Mouse (Mus musculus) layer of hippocampus, adult 18-20 months (tissue): ENCODE measurements around the gene Rpl39. TPM values are rescaled to one million over a fixed set of nuclear protein-coding genes. Genes with fewer than 3 reads are reported as not detected.
A peak's percentile ranks its signal among the peaks of the same experiment; 100 is the strongest.
"Not testable (repeated sequence)": the region's sequence is repeated elsewhere in the genome, so short reads cannot be mapped to it uniquely, and the experiment has no call there.

Experiments
- DNase-seq, 2 experiments: peaks; one replicate each; pipeline ENCODE4 v3.0.0; 2022; ENCODE audit warnings: low spot score in 2 of 2
- long read RNA-seq: library from polyadenylated mRNA; stranded (forward); transcript quantifications from one replicate; pipeline ENCODE4 v2.0.0, GENCODE M21; 2021
- total RNA-seq, 2 experiments: library from RNA; stranded (reverse); gene quantifications; 2 replicates each; pipeline ENCODE4 v1.2.3; 2021

The Rpl39 gene
- 100 to 1,000 TPM; 252 to 254 TPM for total RNA-seq
- long read RNA-seq, transcript Rpl39-201 (3 exons, 612 nt), result major isoform, 44 of 49 reads
- long read RNA-seq, partial matches to known transcripts, result 5 of 49 reads
- long read RNA-seq, other reads (novel, unspliced or antisense), result 0 of 49 reads

DNA sequence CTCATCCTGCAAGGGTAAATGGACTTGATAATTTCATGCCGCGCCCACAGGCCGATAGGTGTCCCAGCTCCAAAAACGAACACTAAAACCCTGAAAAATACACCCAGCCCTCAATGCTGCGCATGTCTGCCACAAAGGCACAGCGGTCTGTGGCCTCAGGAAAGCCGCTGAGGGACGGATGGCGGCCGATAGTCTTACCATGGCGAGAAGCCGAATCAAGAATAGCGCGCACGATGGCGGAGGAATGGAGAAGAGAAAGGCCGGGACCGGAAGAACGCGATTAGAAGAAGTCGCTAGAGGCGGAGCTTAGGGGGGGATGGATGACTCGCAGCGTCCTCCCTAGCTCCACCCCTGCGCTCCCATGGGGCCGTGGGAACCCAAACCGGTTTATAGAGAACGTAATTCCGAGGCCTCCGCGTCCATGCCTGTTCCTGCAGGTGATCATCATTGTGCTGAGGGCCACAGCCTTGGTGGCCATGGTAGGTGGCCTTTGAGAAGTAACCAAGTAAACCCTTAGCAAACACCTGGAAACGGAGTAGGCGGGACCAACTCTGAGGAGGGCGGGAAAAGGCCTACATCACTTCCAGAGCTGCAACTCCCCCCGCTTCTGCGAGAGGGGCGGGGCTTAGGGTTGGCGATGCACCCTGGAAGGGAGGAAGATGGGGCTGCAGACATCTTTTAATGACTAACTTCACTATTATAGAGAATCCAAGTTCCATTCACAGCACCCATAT is at the start of gene Rpl39:
Gene Rpl39, minus strand, starts transcription at position 476 of the 734 bp plus-strand sequence.
- DNase-seq, result peak; percentile 76 to 87

DNA sequence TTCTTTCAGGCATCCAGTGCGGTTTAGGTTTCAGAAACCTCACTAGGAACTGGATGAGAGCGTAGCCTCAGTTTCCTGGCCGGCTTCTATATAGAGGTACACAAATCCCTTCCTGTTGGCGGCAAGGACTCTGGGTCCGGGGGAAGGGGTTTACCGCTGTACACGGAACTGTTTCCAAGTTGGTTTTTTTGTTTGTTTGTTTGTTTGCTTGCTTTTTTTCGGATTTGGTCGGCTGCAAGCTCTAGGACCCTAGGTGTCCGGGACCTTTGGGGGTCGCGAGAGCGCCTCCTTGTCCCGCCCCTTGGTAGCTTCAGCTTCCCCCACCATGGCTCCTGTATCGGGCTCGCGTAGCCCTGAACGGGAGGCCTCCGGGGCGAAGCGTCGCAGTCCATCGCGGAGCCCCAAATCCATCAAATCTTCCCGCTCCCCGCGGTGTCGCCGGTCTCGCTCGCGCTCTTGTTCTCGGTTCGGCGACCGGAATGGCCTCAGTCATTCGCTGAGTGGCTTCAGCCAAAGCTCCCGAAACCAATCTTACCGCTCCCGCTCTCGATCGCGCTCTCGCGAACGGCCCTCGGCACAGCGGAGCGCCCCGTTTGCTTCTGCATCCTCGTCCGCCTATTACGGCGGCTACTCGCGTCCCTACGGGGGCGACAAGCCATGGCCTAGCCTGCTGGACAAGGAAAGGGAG is 41.6 kb upstream of the Rpl39 start, which contains the start of gene Nkap:
Gene Nkap, plus strand, starts transcription at position 125 of the 688 bp plus-strand sequence.
- DNase-seq, result peak; percentile 56 to 80

DNA sequence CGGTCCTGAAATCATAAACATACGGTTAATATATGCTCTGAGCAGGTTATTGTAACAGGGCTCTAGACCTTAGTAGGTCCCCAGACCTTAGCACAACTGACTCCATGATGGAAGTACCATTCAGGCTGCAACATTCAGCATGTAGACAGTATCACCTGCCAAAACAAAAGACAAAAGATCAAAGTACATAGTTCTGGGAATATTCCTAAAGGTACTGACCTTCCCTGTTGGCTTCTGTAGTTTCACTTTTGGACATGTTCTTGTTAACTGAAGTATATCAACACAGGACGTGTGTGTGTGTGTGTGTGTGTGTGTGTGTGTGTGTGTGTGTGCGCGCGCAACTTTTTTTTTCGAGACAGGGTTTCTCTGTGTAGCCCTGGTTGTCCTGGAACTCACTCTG is 40.3 kb upstream of the Rpl39 start:
- DNase-seq, result no peak

DNA sequence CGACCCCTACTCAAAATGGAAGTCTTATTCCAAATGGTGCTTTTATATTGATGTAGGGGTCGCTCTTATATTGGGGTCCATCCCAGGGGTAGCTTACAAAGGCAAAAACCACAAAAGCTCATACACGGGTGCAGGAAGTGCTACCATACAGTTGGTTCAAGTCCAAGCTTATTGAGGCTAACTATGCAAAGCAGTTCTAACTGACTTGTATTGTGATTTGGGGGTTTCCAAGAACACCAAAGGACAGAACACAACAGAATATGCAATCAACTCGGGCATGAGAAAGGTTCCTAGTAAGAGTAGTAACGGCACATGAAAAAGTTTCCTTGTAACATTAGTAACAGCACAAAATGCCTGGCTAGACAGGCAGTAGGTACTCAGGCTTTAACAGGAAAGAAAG is 35.0 kb upstream of the Rpl39 start:
- DNase-seq, result no peak

DNA sequence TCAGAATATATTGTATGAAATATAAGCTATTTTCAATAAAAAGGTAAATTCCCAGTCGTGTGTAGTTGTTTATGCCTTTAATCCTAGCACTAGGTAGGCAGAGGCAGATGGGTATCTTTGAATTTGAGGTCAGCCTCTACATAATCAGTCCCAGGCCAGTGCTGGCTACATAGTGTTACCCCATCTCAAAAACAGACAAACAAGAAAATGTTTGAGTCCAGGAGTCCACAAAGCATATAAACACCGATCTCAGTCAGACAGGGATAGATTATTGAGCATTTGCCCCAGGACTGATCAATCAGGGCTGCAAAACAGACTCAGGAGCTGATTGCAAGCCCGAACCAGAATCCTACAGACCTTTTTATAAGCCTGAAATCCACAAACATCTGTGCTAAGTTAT is 34.4 kb upstream of the Rpl39 start:
- DNase-seq, result no peak

DNA sequence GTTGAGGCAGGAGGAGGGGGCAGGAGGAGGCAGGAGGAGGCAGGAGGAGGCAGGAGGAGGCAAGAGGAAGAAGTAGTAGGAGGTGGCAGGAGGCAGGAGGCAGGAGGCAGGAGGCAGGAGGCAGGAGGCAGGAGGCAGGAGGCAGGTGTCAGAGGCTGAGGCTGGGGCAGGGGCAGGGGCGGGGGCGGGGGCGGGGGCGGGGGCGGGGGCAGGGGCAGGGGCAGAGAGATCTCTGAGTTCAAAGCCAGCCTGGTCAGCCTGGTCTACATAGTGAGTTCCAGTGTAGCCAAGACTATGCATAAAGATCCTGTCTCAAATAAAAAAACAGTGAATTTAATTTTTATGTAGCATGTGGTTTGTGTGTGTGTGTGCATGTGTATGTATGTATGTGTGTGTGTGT is 31.9 kb upstream of the Rpl39 start:
- no peak for DNase-seq

DNA sequence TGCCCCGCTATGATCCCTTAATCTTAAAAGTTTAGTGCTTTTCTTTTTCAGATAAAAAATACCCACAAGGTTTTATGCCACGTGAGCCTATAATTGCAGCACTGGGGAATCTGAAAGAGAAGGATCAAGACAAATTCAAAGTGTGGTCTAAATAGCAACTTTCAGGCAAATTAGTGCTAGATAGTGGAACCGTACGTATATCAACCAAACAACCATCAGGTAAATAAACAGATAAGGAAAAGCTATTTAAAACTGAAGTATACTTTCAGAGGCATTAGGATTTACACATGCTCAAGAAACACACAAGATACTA is 25.6 kb upstream of the Rpl39 start:
- no peak for DNase-seq

DNA sequence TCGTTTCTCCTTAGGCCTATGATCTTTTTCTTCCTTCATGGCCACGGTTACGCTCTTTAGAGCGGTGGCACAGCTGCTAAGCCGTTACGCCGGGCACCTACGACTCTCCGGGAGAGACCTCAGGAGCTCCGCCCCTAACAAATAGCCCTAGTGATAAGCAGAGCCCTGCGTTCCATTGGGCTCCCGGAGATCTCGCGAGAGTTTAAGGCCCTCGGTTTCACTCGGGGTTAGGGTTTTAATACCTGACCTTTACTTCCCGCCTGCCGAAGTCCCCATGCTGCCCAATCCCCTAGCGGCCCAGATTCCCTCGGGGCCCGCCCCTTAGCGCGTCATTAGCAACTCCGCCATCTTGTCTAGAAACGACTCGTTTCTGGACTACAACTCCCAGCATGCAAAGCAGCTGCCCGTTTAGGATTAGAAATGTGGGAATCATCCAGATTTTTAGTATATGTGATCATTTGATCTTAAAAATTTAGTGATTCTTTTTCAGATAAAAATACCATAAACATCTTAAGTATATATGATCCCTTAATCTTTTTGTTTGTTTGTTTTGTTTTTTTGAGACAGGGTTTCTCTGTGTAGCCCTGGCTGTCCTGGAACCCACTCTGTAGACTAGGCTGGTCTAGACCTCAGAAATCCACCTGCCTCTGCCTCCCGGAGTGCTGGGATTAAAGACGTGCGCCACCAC is 25.1 kb upstream of the Rpl39 start, which contains the start of gene Upf3b:
Gene Upf3b, minus strand, starts transcription at position 130 of the 688 bp plus-strand sequence.
- DNase-seq, result peak; percentile 88 to 94

DNA sequence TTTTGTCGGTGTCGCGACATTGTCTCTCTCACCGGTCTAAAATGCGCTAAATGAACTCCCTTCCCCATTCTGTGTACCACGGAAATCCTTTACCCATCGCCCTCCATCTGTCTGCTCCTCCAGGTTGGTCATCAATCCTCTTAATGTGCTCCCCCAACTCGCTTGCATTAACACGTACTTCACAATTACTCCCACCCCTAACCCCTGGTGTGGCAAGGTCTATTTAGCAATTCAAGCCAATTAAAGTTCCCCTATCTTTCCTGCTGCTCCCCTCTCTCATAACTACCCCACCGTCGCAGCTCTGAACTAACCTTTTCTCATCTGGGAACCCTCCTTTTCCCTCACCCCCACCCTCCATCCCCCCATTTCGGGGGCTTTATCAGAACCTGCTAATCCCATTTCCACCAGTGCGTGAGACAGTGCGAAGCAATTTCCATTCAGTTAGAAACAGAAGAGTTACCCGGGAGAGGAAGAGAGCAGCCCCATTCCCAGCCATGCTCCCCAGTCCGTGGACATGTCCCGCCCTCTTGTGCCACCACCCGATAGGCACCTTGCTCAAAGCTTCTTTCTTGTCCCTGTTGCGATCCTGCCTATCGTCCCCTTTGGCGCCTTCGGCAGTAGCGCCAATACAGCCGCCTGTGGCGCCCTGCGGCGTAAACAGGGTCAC is 24.5 kb upstream of the Rpl39 start:
- DNase-seq, result no peak

DNA sequence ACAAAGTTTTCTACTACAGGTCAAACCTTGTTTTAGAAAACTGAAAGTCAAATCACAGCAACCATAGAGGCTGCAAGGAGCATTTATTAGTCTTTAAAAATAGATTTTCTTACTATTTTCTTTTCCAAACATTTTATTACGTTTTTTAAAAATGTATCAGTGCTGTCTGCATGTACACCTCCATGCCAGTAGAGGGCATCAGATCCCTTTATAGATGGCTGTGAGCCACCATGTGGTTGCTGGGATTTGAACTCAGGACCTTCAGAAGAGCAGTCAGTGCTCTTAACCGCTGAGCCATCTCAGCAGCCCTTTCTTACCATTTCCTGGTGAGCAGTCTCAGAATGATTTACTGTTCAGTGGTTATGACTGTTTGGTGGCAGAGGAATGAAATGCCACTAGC is 18.6 kb upstream of the Rpl39 start:
- DNase-seq, result no peak

DNA sequence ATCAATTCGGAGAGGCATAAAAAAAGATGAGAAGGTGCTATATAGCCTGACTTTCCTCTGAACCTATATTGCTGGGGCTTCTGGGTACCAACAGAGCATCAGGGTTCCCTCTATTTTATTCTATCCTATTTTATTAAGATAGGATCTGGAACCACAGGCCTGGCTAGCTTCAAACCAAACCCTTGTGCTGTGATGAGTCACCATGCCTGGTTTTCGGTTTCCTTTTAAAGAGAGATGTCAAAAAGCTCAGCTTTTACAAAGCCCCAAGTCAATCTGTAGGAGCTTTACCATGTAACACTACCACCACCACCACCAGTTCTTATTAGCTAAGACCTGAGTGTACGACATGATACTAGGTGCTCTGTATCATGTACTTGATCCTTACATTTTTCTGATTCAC is 13.5 kb upstream of the Rpl39 start:
- DNase-seq, result no peak

DNA sequence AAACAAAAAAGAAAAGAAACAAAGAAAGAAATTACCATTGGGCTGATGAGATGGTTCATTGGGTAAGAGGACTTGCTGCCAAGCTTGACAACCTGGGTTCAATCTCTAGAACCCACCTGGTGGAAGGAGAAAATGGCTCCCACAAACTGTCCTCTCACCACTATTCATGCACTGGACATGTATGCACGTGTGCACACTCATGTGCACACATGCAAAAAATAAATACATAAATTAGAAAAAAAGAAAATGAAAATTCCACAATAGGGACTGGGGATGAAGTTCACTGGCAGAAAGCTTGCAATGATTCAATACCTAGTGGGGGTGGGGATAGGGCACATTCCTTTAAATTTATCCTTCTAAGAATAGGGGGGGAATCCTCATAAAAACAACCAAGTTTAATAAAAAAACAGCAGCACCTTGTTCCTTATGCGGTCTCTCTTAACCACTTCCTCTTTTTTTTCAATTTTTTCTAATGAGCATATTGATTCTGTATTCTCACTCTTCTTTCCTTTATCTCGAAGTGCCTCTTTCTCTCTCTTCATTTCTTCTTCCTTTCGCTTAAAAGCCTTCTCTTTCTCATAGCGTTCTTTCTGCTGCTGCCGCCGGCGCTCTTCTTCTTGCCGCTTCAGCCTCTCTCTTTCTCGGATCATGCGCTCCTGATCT is 10.0 kb upstream of the Rpl39 start:
- no peak for DNase-seq

DNA sequence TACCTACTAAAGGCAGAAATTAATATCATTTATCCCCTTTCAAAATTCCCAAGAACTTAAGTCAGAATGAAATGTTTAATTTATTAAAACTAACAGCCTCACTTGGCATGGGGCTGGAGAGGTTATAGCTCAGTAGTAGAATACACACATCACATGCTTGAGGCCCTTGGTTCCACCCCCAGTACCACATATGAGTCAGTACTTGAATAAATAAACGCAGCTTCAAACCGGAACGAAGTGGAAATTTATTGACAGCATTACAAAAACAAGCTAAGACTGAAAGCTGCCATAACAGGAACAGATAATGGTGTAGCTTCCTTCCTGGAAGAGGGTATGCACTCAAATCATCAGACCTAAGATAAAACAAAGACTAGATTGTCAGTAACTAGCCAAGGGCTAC is 6.3 kb upstream of the Rpl39 start:
- no peak for DNase-seq

DNA sequence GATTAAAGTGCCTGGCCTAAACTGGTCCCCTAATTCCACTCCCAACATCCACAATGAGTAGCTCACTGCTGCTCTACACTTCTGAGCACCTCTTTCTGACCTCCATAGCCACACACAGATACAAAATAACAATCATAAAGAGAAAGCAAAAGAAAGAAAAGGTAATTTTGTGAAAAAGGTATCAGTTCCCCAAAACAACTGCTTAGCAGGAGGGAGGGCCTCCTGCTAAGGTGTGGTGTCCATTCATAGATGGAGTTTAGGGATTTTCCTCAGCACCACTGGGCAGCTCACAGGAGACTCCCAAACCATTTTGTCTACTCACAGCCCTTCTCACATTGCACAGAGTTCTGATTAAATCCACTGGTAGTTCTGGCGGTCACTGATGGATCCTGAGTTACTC is 3.6 kb upstream of the Rpl39 start:
- DNase-seq, result no peak

DNA sequence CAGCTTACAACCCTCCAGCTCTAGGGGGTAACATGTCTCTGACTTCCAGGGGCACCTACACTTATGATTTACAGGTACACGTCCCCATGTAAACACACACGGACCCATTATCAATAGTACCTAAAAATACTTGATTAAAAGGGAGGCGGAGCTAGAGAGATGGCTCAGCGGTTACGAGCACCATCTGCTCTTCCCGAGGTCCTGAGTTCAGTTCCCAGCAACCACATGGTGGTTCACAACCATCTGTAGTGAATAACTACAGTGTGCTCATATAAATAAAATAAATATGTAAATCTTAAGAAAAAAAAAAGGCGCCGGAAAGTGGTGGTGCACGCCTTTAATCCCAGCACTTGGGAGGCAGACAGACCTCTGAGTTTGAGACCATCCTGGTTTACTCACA is 463 bp upstream of the Rpl39 start:
- no peak for DNase-seq

DNA sequence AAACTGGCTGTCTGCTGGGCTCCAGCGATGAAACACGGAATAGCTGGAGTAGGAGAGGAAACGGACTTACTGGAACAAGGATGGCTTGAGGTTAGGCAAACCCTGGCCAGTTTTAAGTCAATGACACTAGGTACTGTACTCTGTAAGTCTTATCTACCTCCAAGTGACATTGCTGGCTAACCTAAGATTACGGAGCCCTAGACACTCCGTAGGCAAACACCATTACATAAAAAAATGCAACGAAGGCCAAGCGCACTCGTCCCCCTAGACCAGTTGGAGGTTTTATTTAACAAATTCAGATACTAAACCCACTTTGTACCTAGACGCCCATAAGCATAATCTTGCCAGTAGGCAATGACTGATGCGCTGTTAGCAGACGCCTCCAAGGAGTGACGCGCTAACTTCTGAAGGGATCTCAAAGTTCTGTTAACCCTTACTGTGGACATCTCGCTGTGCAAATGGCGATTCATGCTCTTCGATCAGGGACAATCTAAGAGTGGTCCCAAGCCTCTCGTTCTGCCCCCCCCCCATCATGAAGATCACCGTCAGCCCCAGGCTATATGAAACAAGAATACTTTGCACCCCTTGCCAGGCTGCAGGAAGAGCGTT is 780 bp downstream of the Rpl39 start:
- DNase-seq, result peak; percentile 9 to 29

DNA sequence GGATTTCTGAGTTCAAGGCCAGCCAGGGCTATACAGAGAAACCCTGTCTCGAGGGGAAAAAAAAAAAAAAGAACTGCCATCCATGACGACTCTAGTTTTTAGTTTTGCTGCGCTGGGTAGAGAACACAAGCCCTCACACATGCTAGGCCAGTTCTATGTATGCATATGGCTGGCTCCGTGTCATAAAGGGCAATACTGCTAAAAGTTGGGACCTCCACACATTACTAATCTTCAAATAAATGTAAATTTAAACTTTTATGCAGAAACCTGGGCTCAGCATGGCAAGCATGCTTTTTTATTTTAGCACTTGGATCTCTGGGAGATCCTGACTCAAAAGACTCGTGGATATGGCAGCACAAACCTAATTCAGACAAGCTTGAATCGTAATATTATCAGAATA is 4.0 kb downstream of the Rpl39 start:
- no peak for DNase-seq

DNA sequence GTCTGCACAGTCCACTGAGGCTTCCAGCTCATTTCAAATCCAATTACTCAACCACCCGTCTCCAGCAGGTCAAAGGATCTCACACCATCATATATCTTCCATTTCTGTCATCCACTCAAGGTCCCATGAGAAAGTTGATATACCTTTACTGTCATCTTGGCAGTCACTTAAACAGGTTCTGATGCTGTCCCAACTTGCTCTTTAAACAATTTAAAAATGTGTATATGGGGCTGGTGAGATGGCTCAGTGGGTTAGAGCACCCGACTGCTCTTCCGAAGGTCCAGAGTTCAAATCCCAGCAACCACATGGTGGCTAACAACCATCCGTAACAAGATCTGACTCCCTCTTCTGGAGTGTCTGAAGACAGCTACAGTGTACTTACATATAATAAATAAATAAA is 4.9 kb downstream of the Rpl39 start:
- not testable (repeated sequence) for DNase-seq

DNA sequence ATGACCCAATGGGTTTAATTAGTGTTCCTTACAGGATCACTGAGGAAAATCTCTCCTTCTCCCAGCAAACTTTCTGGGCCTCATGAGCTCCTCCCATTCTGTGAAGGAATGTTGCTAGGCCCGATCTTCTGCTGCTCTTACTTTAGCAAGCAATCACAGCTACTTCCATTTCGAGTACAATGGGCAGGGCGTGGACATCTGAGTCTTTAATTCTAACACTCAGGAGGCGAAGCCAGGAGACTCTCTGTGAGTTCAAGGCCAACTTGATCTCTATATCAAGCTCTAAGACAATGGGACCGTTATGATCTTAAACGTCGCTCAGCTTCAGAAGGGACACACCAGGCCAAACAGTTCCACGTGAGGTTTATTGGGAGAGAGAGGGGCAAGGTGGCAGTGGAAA is 8.6 kb downstream of the Rpl39 start:
- DNase-seq, result no peak

DNA sequence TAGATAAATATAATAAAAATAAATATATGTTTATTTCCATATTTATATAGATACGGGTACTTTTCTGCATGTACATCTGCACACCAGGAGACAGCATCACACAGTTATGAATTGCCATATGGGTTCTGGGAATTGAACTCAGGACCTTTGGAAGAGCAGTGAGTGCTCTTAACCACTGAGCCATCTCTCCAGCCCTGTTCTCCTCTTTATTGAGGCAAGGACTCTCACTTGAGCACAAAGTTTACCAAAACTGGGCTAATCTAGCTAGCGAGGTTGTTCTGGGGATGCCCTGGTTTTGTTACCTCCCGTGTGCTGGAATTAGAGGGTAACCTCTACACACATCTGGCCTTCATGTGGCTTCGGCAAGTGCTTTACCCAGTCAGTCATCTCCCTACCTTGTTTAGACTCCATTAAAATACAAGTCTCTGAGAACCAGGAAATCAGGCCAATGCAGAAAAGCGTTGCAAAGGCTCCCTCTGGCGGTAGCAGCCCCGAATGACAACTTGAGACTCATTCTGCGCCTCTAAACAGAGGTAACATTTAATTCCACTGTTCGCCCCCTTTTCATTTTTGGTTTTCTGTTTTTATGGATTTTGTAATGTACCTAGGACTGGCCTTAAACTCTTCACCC is 10.8 kb downstream of the Rpl39 start:
- DNase-seq, result peak; percentile 24 to 77
